Mouse (Mus musculus) bone marrow macrophage, adult 2 months (primary cell): ENCODE data around the gene Tbc1d9.

Experiments used
- CTCF ChIP-seq: IDR thresholded peaks from 2 replicates; pipeline ENCODE4 v1.5.1; 2012; ENCODE audit warnings: low read depth, mild to moderate bottlenecking, low read length, moderate library complexity
- POLR2A ChIP-seq: IDR thresholded peaks from 2 replicates; pipeline ENCODE4 v1.6.1; 2012; ENCODE audit warnings: mild to moderate bottlenecking, low read depth, low read length, borderline replicate concordance

GRCm38 (mm10) chr8:83165931-83166867 lies 1.0 kb downstream of the Tbc1d9 start, which contains the start of gene Gm10645:
- TF ChIP-seq CTCF = no peak
- no peak for TF ChIP-seq POLR2A
